Mouse (Mus musculus) heart, embryonic 12.5 days (tissue): ENCODE results near the gene Grin2a. TPM values are rescaled to one million over a fixed set of nuclear protein-coding genes. Genes with fewer than 3 reads are reported as not detected.

Experiments
- ATAC-seq: fragments of 200-750 bp; cut with Nextera tagmentation; 2 replicates; pipeline ENCODE4 v1.8.0; 2017; ENCODE audit warnings: moderate TSS enrichment, moderate library complexity; ENCODE audit not compliant: insufficient number of reproducible peaks, low FRiP score
- H3K27ac ChIP-seq: fragments of 300-500 bp; sonication (generic); 2 replicates; pipeline ENCODE4 v1.5.1; 2016; ENCODE audit warnings: mild to moderate bottlenecking, moderate library complexity; ENCODE audit not compliant: poor library complexity, severe bottlenecking
- H3K27me3 ChIP-seq: fragments of 300-500 bp; sonication (generic); replicated peaks from 2 replicates; pipeline ENCODE4 v1.6.1; 2016; ENCODE audit warnings: mild to moderate bottlenecking, moderate library complexity
- H3K36me3 ChIP-seq: fragments of 300-500 bp; sonication (generic); 2 replicates; pipeline ENCODE4 v1.6.1; 2016; ENCODE audit warnings: mild to moderate bottlenecking, moderate library complexity
- H3K4me1 ChIP-seq: fragments of 300-500 bp; sonication (generic); replicated peaks from 2 replicates; pipeline ENCODE4 v1.6.1; 2016; ENCODE audit warnings: mild to moderate bottlenecking
- H3K4me2 ChIP-seq: fragments of 300-500 bp; sonication (generic); 2 replicates; pipeline ENCODE4 v1.6.1; 2016; ENCODE audit warnings: mild to moderate bottlenecking, moderate library complexity
- H3K4me3 ChIP-seq: fragments of 300-500 bp; sonication (generic); 2 replicates; pipeline ENCODE4 v1.5.1; 2016; ENCODE audit warnings: mild to moderate bottlenecking
- H3K9ac ChIP-seq: fragments of 300-500 bp; sonication (generic); 2 replicates; pipeline ENCODE4 v1.6.1; 2016; ENCODE audit warnings: mild to moderate bottlenecking, moderate library complexity
- H3K9me3 ChIP-seq: fragments of 300-500 bp; sonication (generic); replicated peaks from 2 replicates; pipeline ENCODE4 v1.6.1; 2016; ENCODE audit warnings: mild to moderate bottlenecking, moderate library complexity
- WGBS: fragments of 180-500 bp; shearing (Covaris S2); methylation state at CpG from one replicate; pipeline ENCODE4 v1.1.7; 2016; 5-methylcytosine and 5-hydroxymethylcytosine counted together
- polyA plus RNA-seq: library from polyadenylated mRNA; unstranded; fragments of >200 nt; fragmentation: Nextera tagmentation; extraction: Ambion mirVana; gene quantifications from 2 replicates; pipeline ENCODE4 v1.2.1, GENCODE M21; 2016

The Grin2a gene
- polyA plus RNA-seq: 0.71 and 0.98 TPM in 2 replicates

DNA sequence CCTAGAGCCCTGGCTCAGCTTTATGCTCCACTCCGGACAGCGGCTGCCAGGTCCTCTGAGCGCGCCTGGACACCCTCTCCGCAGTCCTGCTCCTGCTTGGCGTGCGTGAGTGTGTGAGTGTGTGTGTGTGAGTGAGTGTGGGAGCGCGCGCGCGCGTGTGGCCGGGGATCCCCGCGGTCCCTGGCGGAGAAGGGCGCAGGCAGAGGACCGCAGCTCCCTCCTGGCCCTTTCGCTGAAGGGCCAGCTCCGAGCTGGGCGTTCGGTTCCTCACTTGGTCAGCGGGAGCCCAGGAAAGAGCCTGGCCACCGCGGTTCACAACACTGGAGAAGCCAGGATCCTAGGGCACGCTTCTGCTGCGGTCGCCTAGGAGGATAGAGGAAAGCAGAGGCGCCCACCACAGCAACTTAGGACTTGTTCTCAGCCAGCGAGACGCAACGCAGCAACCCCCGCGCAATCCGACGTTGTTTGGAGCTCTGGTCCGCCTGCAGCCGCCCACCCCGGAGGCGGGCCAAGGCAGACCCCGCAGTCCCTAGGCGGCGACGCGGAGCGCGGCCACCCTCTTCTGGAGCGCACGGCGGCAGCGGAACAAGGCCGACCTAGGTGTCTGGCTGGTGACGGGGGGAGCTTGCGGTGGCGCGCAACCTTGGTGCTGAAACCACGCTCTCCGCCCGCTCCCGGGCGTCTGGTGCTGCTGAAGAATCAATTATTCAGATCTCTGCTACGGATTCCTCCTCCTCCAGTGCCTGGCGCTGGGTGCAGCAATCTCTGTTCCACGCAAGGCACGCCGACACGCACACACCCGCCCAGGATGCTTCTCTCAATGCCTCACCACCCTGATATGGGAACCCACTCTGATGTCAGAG lies at the start of gene Grin2a:
Gene Grin2a (minus strand): TSS at position 610 of the 863 bp plus-strand sequence.
- no peak within 1 kb of the TSS for H3K27ac ChIP-seq

GRCm38 (mm10) chr16:10035582-10036215 lies 40.3 kb upstream of the Grin2a start:
- no peak overlapping the region for H3K9ac ChIP-seq
- no peak overlapping the region for H3K27ac ChIP-seq
- H3K27me3 ChIP-seq: no peaks in the 10 kb centered on the region
- no peak overlapping the region for H3K4me2 ChIP-seq
- ATAC-seq: no peak
- H3K4me3 ChIP-seq: no peak overlapping the region
- 74% methylated on average over 7 of the region's 7 CpGs for WGBS
- H3K36me3 ChIP-seq: no peaks in the 10 kb centered on the region
- H3K9me3 ChIP-seq: no peaks in the 10 kb centered on the region
- H3K4me1 ChIP-seq: no peaks in the 10 kb centered on the region

More for the DNA sequence above, at the start of gene Grin2a:
- WGBS: under 1% methylated on average over 68 of the region's 69 CpGs
- no peak for ATAC-seq
- Histone ChIP-seq H3K9ac (peak within 1 kb of the TSS; percentile 27; the same call in 1 of the 2 replicates), H3K4me1 (peaks cover 33% of the 10 kb centered on the region), H3K36me3 (no peaks in the 10 kb centered on the region), H3K4me3 (peak within 1 kb of the TSS; percentile 44), H3K27me3 (peaks cover 76% of the 10 kb centered on the region), H3K9me3 (no peaks in the 10 kb centered on the region), H3K4me2 (peak within 1 kb of the TSS; percentile 77)

GRCm38 (mm10) chr16:10033416-10033979 lies 38.1 kb upstream of the Grin2a start:
- WGBS: 68% methylated on average over 4 of the region's 4 CpGs
- no peaks in the 10 kb centered on the region for H3K4me1 ChIP-seq
- no peaks in the 10 kb centered on the region for H3K27me3 ChIP-seq
- H3K36me3 ChIP-seq: no peaks in the 10 kb centered on the region
- H3K9me3 ChIP-seq: no peaks in the 10 kb centered on the region
- no peak for ATAC-seq
- H3K27ac ChIP-seq: no peak overlapping the region
- H3K4me3 ChIP-seq: no peak overlapping the region
- no peak overlapping the region for H3K9ac ChIP-seq
- no peak overlapping the region for H3K4me2 ChIP-seq

- no peak overlapping the region for H3K9ac ChIP-seq
- no peak for ATAC-seq
- no peaks in the 10 kb centered on the region for H3K4me1 ChIP-seq
- H3K27ac ChIP-seq: no peak overlapping the region
- no peak overlapping the region for H3K4me2 ChIP-seq
- no peaks in the 10 kb centered on the region for H3K9me3 ChIP-seq
- no peaks in the 10 kb centered on the region for H3K27me3 ChIP-seq
- no peaks in the 10 kb centered on the region for H3K36me3 ChIP-seq
- H3K4me3 ChIP-seq: no peak overlapping the region
These were observed 36.5 kb upstream of the Grin2a start for GRCm38 (mm10) chr16:10031891-10032290.

- no peak overlapping the region for H3K4me3 ChIP-seq
- WGBS: 70% methylated on average over 6 of the region's 6 CpGs
- H3K4me1 ChIP-seq: no peaks in the 10 kb centered on the region
- H3K27ac ChIP-seq: no peak overlapping the region
- no peak overlapping the region for H3K9ac ChIP-seq
- H3K9me3 ChIP-seq: no peaks in the 10 kb centered on the region
- ATAC-seq: no peak
- no peaks in the 10 kb centered on the region for H3K27me3 ChIP-seq
- H3K36me3 ChIP-seq: no peaks in the 10 kb centered on the region
- H3K4me2 ChIP-seq: no peak overlapping the region
These were observed 31.4 kb upstream of the Grin2a start for GRCm38 (mm10) chr16:10026741-10027140.

- Histone ChIP-seq H3K4me3 (no peak overlapping the region), H3K4me2 (no peak overlapping the region), H3K9me3 (no peaks in the 10 kb centered on the region; the same call in 1 of the 2 replicates), H3K27ac (no peak overlapping the region), H3K4me1 (no peaks in the 10 kb centered on the region), H3K27me3 (no peaks in the 10 kb centered on the region), H3K36me3 (no peaks in the 10 kb centered on the region), H3K9ac (no peak overlapping the region)
- WGBS: 56% methylated on average over 1 of the region's 1 CpGs
- ATAC-seq: no peak
These were observed 14.4 kb upstream of the Grin2a start for GRCm38 (mm10) chr16:10009743-10010142.

GRCm38 (mm10) chr16:10005606-10006005 lies 10.2 kb upstream of the Grin2a start:
- no peak overlapping the region for H3K4me3 ChIP-seq
- no peaks in the 10 kb centered on the region for H3K4me1 ChIP-seq
- no peaks in the 10 kb centered on the region for H3K27me3 ChIP-seq
- no peak overlapping the region for H3K27ac ChIP-seq
- no peak overlapping the region for H3K4me2 ChIP-seq
- no peak for ATAC-seq
- H3K9me3 ChIP-seq: no peaks in the 10 kb centered on the region; the same call in 1 of the 2 replicates
- H3K9ac ChIP-seq: no peak overlapping the region
- H3K36me3 ChIP-seq: no peaks in the 10 kb centered on the region
- WGBS: 82% methylated on average over 5 of the region's 5 CpGs

DNA sequence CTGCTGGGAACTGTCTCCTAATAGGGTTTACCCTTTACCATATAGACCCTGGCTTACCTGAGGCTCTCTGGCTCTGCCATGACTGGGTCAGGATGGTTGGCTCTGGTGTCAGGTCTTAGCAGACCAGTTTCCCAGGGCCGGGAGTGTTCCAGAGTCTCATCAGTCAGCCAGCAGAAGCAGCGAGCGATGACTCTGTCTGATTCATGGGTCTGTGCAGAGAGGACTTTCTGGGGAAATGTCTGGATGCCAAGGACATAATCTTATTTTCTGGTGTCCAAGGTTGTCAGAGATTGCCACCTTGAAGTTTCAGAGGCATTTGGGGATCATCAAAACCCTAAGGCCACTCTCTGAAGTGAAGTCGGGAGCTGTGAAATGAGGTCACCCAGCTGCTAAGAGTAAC lies 8.7 kb upstream of the Grin2a start:
- H3K4me1 ChIP-seq: no peaks in the 10 kb centered on the region
- no peak overlapping the region for H3K4me3 ChIP-seq
- H3K9me3 ChIP-seq: no peaks in the 10 kb centered on the region; the same call in 1 of the 2 replicates
- no peak overlapping the region for H3K27ac ChIP-seq
- H3K27me3 ChIP-seq: no peaks in the 10 kb centered on the region
- no peak for ATAC-seq
- no peak overlapping the region for H3K4me2 ChIP-seq
- no peaks in the 10 kb centered on the region for H3K36me3 ChIP-seq
- no peak overlapping the region for H3K9ac ChIP-seq
- WGBS: 76% methylated on average over 4 of the region's 4 CpGs

GRCm38 (mm10) chr16:10003001-10003400 lies 7.6 kb upstream of the Grin2a start:
- H3K4me2 ChIP-seq: no peak overlapping the region
- no peak overlapping the region for H3K4me3 ChIP-seq
- no peak overlapping the region for H3K27ac ChIP-seq
- WGBS: 78% methylated on average over 1 of the region's 1 CpGs
- ATAC-seq: no peak
- H3K36me3 ChIP-seq: no peaks in the 10 kb centered on the region
- H3K9me3 ChIP-seq: no peaks in the 10 kb centered on the region; the same call in 1 of the 2 replicates
- no peaks in the 10 kb centered on the region for H3K4me1 ChIP-seq
- no peaks in the 10 kb centered on the region for H3K27me3 ChIP-seq
- H3K9ac ChIP-seq: no peak overlapping the region

GRCm38 (mm10) chr16:10001601-10002000 lies 6.2 kb upstream of the Grin2a start:
- H3K4me3 ChIP-seq: no peak overlapping the region
- peaks cover 12% of the 10 kb centered on the region for H3K27me3 ChIP-seq
- H3K27ac ChIP-seq: no peak overlapping the region
- no peaks in the 10 kb centered on the region for H3K36me3 ChIP-seq
- no peak overlapping the region for H3K4me2 ChIP-seq
- 36% methylated on average over 1 of the region's 1 CpGs for WGBS
- H3K9ac ChIP-seq: no peak overlapping the region
- no peaks in the 10 kb centered on the region for H3K4me1 ChIP-seq
- ATAC-seq: no peak
- H3K9me3 ChIP-seq: no peaks in the 10 kb centered on the region; the same call in 1 of the 2 replicates

DNA sequence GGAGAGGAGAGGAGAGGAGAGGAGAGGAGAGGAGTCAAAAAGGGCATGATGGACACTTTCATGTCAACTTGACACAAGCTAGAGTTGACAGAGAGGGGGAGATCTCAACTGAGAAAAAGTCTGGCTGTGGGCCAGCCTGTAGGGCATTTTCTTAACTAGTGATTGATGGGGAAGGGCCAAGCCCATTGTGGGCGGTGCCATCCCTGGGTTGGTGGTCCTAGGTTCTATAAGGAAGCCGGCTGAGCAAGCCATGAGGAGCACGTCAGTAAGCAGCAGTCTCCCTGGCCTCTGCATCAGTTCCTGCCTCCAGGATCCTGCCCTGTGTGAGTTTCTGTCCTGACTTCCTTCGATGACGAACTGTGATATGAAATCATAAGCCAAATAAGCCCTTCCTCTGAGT lies 4.6 kb upstream of the Grin2a start:
- no peak for ATAC-seq
- H3K9me3 ChIP-seq: no peaks in the 10 kb centered on the region
- H3K4me3 ChIP-seq: no peak overlapping the region
- H3K36me3 ChIP-seq: no peaks in the 10 kb centered on the region
- peaks cover 29% of the 10 kb centered on the region for H3K27me3 ChIP-seq
- no peak overlapping the region for H3K9ac ChIP-seq
- no peak overlapping the region for H3K27ac ChIP-seq
- 63% methylated on average over 5 of the region's 5 CpGs for WGBS
- no peak overlapping the region for H3K4me2 ChIP-seq
- H3K4me1 ChIP-seq: peaks cover 9% of the 10 kb centered on the region; the same call in 1 of the 2 replicates
